Comparison of ENCODE assay signal across 23 mouse cellular contexts in the genomic region with DNA sequence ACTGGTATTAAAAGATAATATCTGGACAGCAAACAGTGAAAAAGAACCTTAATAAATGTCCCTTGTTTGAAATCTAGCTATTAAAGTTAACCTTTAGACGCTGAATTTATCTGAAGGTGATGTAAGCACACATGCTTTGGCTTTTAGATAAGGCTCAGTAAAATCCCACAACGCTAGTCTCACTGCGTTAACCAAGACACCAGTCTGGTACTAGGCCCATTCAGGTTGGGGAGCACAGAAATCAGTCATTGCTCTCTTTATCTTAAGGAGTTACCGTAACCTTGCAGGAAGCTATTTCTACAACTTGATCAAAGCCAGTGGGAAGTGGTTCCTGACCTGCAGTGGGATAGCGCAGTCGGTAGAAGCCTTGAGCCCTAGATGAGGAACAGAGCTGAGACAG. TPM values are rescaled to one million over a fixed set of nuclear protein-coding genes. Genes with fewer than 3 reads are reported as not detected.
DNase-seq lines count a peak whose midpoint lies in the region; ATAC-seq and TF ChIP-seq lines count a peak whose summit lies in the region.
"Had no signal": no experiment of that assay in that cellular context is flagged by ENCODE, and none has a peak within 500 bp of the region (broad histone marks: within the 10 kb centered on the region; RNA-seq: fewer than 3 reads in every experiment).

No protein-coding gene starts in this region.

- TF ChIP-seq CTCF in liver, adult 2 months (IDR thresholded peaks at IDR 0.05; ENCODE audit: low read depth, low read length), result no peak
- TF ChIP-seq CTCF in intestine, postnatal 0 days (IDR thresholded peaks at IDR 0.05; ENCODE audit: low read depth), result no peak

- H3K4me3 ChIP-seq in liver, adult 2 months (ENCODE audit: insufficient read depth, low read depth, low read length), result no peak overlapping the region
- no peak overlapping the region for H3K4me3 ChIP-seq in intestine, embryonic 15.5 days (replicated peaks)
- H3K4me3 ChIP-seq in intestine, postnatal 0 days (ENCODE audit: low read depth, low read length), result no peak overlapping the region
- H3K4me3 ChIP-seq: embryonic facial prominence, embryonic 13.5 days; embryonic facial prominence, embryonic 15.5 days; forebrain, embryonic 13.5 days; forebrain, embryonic 15.5 days had no signal

- WGBS in liver, adult 2 months, result 61% methylated on average over 6 of the region's 6 CpGs
- 61% methylated on average over 6 of the region's 6 CpGs for WGBS in intestine, embryonic 15.5 days
- WGBS in intestine, postnatal 0 days, result 42% methylated on average over 6 of the region's 6 CpGs

- DNase-seq in liver, adult 2 months (ENCODE audit: extremely low read depth, low read depth, low spot score), result peak; percentile 37
- no peak for DNase-seq in liver
- no peak for DNase-seq in spleen, postnatal 36 days (ENCODE audit: low spot score in 2 of 2)
- DNase-seq in lung, adult 18-20 months, result no peak
- DNase-seq in cerebellum, adult 11 months, result no peak
- DNase-seq: adrenal gland, adult 2 months; adrenal gland, postnatal 10 days; adrenal gland, postnatal 25 days; B cell, adult 2 months; cerebellum, adult 11-12 months; cerebellum, adult 2 months; cerebellum, adult 9-10 months; cerebellum, postnatal 10 days; cerebellum, postnatal 25 days; embryo, embryonic 11 days; forebrain, postnatal 0 days had no signal

- no peak overlapping the region for H3K9ac ChIP-seq in liver, adult 2 months (ENCODE audit: low read depth, low read length)
- no peak overlapping the region for H3K9ac ChIP-seq in intestine, embryonic 15.5 days
- H3K9ac ChIP-seq in intestine, postnatal 0 days (ENCODE audit: low read depth, low read length), result no peak overlapping the region
- H3K9ac ChIP-seq: embryonic facial prominence, embryonic 13.5 days; embryonic facial prominence, embryonic 15.5 days; forebrain, embryonic 13.5 days; forebrain, embryonic 15.5 days; forebrain, postnatal 0 days had no signal

- no peak overlapping the region for H3K27ac ChIP-seq in liver, adult 2 months (replicated peaks; ENCODE audit: insufficient read depth, low read depth, low read length)
- H3K27ac ChIP-seq in intestine, embryonic 15.5 days, result no peak overlapping the region
- H3K27ac ChIP-seq in intestine, postnatal 0 days (ENCODE audit: low read depth, low read length), result no peak overlapping the region
- H3K27ac ChIP-seq: embryonic facial prominence, embryonic 13.5 days; embryonic facial prominence, embryonic 15.5 days; forebrain, embryonic 13.5 days; forebrain, embryonic 15.5 days had no signal

- H3K4me1 ChIP-seq in liver, adult 2 months (ENCODE audit: control insufficient read depth, insufficient read depth, low read length), result peaks cover 9% of the 10 kb centered on the region; the same call in 1 of the 2 replicates
- peaks cover 3% of the 10 kb centered on the region; the same call in 1 of the 2 replicates for H3K4me1 ChIP-seq in intestine, embryonic 15.5 days (replicated peaks)
- H3K4me1 ChIP-seq in intestine, postnatal 0 days (replicated peaks; ENCODE audit: control insufficient read depth, insufficient read depth, low read length), result no peaks in the 10 kb centered on the region
- H3K4me1 ChIP-seq: forebrain, embryonic 13.5 days had no signal

- TF ChIP-seq POLR2A in liver, adult 2 months (IDR thresholded peaks at IDR 0.05; ENCODE audit: extremely low read depth, insufficient read depth, low read length), result no peak

- no peaks in the 10 kb centered on the region for H3K27me3 ChIP-seq in liver, adult 2 months (ENCODE audit: control insufficient read depth, insufficient read depth, low read length)
- no peaks in the 10 kb centered on the region for H3K27me3 ChIP-seq in intestine, embryonic 15.5 days (replicated peaks)
- no peaks in the 10 kb centered on the region for H3K27me3 ChIP-seq in intestine, postnatal 0 days (replicated peaks; ENCODE audit: control insufficient read depth, insufficient read depth, low read length)
- H3K27me3 ChIP-seq: embryonic facial prominence, embryonic 13.5 days; embryonic facial prominence, embryonic 15.5 days; forebrain, embryonic 13.5 days; forebrain, embryonic 15.5 days had no signal

- H3K4me2 ChIP-seq in intestine, embryonic 15.5 days (replicated peaks), result no peak overlapping the region; the same call in 1 of the 2 replicates
- no peak overlapping the region for H3K4me2 ChIP-seq in intestine, postnatal 0 days (replicated peaks; ENCODE audit: low read depth)
- H3K4me2 ChIP-seq: embryonic facial prominence, embryonic 13.5 days; embryonic facial prominence, embryonic 15.5 days; forebrain, embryonic 13.5 days; forebrain, embryonic 15.5 days had no signal

- peaks cover 10% of the 10 kb centered on the region; the same call in 1 of the 2 replicates for H3K79me2 ChIP-seq in liver, adult 2 months (ENCODE audit: control insufficient read depth, insufficient read depth, low read length)

- no peaks in the 10 kb centered on the region for H3K9me3 ChIP-seq in intestine, embryonic 15.5 days
- H3K9me3 ChIP-seq in intestine, postnatal 0 days (ENCODE audit: control insufficient read depth), result no peaks in the 10 kb centered on the region
- H3K9me3 ChIP-seq: embryonic facial prominence, embryonic 13.5 days; embryonic facial prominence, embryonic 15.5 days; forebrain, embryonic 13.5 days; forebrain, embryonic 15.5 days had no signal

- ATAC-seq in intestine, embryonic 15.5 days, result peak; percentile 72
- ATAC-seq in intestine, postnatal 0 days, result peak; percentile 50; the same call in 1 of the 2 replicates
- ATAC-seq: CD4-positive, CD25-positive, alpha-beta regulatory T cell, adult 4 months; forebrain, embryonic 13.5 days; forebrain, embryonic 15.5 days; forebrain, postnatal 0 days had no signal

- H3K36me3 ChIP-seq in liver, adult 2 months (ENCODE audit: control insufficient read depth, insufficient read depth, low read length), result peaks cover 30% of the 10 kb centered on the region
- H3K36me3 ChIP-seq in intestine, embryonic 15.5 days, result peaks cover 22% of the 10 kb centered on the region
- H3K36me3 ChIP-seq in intestine, postnatal 0 days (ENCODE audit: control insufficient read depth, insufficient read depth), result peaks cover 36% of the 10 kb centered on the region

RNA-seq across cellular contexts. Expression of a gene that starts 7.5 kb away (rescaled TPM):
- total RNA-seq in liver, adult 2 months (2014; rRNA removed), result 57.4 and 86.8 TPM in 2 replicates
- polyA plus RNA-seq in liver, adult 2 months (2012; rRNA removed), result 49.3 and 50.3 TPM in 2 replicates
- polyA plus RNA-seq in intestine, embryonic 15.5 days (2015; fragmentation: Nextera tagmentation; extraction: Ambion mirVana), result 120 and 131 TPM in 2 replicates
- polyA plus RNA-seq in intestine, postnatal 0 days (2015; fragmentation: Nextera tagmentation; extraction: Ambion mirVana), result 96.7 and 98.2 TPM in 2 replicates
